Mouse (Mus musculus) MN1 (cell line): ENCODE data around the gene Acox2.
"Not testable (repeated sequence)": the region's sequence is repeated elsewhere in the genome, so short reads cannot be mapped to it uniquely, and the experiment has no call there.

ENCODE experiments used
- DNase-seq: peaks from one replicate; pipeline ENCODE4 v3.0.0-alpha.2; 2016; ENCODE audit warnings: low spot score

The Acox2 gene

DNA sequence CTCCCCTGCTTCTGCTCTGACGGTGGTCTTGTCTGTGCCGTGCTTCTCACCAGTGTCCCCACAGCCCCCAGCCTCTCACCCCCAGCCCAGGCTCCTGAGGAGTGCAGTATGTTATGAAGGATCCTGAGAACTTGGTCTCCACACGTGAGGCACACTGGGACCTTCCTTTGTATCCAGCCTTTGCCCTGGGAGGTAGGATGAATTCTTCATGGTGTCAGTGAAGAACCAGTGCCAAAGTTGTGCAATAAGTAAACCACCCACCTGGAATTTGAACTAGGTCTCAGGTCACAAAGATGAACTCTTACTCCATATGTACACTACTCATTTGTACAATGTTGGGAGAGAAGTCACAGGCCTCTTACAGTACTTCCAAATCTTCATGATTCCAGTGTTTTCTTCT is at the start of gene Acox2:
Gene Acox2, minus strand, starts transcription at position 188 of the 400 bp plus-strand sequence.
- no peak for DNase-seq

DNA sequence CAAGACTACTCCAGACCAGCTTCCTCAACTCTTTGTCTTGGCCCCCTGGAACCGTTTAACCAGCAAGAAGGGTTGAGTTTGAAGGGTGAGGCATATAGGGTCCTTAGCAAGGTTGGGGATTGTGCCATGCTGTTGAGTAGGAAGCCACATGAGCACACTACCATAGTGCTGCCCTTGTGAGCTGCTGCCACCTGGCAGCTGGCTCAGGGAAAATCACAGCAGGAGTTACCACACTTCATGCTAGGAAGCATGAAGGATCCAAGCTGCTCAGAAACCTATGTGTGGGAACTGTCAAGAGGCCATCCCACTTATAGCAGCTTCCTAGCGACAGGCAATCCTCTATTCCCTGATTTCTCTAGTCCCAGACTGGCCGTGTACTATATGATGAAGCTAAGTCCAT is 49.5 kb upstream of the Acox2 start:
- no peak for DNase-seq

DNA sequence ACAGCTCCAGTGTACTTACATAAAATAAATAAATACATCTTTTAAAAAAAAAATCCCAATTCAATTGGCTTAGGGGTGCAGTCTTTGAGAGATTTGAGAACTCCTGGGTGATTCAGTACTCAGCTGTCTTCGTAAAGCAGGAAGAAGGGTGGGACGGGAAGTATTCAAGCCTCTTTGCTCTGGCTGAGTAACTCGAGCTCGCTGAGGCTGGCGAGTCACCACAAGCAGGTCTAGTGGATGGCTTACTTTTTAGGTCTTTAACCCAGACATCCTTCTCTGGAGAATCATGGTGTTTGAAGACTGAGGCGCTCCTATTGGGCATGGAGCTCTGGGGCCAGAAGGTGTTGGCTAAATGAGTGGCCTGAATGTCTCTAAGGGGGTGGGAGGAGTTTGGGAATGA is 47.7 kb upstream of the Acox2 start:
- DNase-seq = no peak

DNA sequence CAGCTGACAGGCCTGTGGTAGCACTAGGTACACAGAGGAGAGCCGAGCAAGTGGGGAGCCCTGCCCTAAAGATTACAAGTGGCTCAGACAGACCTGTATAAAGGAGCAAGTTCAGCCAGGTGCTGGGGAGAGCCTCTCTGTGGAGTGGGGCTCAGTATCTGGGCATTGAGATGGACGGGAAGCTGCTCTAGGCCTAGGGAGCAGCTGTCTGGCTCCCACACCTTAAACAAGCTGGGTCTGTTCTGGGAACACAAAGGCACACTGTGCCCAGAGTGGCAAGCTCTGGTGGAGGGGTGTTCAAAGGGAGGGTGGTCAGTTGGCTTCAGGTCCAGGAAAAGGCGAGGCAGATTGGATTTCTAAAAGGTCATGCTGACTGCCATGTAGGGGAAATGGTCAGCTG is 45.9 kb upstream of the Acox2 start:
- no peak for DNase-seq

DNA sequence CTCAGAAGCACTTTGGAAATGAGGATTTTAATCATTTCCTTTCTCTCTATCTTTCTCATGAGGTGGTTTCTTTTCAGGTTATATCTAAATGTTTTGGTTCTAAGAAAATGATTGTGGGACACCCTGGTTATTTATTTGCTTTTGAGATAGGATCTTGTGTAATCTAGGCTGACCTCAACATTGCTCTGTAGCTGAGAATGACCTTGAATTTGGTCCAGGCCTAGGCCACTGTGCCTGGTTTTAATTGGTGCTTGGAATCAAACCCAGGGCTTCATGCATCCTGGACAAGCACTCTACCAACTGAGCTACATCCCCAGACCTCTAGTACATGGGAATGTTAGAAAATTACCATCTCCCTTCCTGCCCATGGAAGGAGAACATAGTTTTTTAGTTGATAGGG is 44.9 kb upstream of the Acox2 start:
- no peak for DNase-seq

DNA sequence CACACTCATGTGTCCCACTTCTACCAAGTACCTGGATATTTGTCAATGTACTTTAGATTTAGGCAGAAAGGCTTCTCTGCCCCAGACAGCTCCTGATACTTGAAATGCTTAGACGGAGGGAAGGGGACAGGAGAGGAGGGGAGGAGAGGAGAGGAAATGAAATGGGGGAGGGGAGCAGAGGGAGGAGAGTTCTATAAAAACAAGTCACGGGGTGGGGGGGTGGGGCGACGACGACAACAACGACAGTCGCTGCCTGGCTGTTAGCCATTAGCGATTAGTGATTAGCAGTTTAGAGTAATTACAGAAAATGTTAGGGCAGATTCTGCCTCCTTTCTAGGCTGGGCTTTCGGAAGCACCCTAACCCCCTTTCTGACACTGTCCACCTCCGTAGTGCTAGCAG is 43.5 kb upstream of the Acox2 start:
- no peak for DNase-seq

DNA sequence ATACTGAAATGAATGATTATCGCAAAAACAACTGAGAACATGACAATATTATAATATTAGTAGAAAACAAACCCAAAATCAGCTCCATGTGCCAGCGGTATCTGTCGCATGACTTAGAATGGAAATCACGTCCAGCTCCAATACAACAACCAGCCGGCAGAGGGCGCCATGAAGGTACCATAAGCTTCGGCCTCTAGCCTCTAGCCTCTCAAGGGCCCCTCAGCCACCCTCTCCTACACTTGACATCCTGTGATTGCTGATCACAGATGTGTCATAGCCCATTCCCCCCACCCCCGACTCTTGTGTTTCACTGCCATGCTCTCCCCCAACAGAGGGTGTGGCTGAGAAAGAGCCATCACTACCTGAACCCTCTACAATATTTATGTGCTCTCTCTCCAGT is 41.1 kb upstream of the Acox2 start:
- DNase-seq = peak; percentile 8

DNA sequence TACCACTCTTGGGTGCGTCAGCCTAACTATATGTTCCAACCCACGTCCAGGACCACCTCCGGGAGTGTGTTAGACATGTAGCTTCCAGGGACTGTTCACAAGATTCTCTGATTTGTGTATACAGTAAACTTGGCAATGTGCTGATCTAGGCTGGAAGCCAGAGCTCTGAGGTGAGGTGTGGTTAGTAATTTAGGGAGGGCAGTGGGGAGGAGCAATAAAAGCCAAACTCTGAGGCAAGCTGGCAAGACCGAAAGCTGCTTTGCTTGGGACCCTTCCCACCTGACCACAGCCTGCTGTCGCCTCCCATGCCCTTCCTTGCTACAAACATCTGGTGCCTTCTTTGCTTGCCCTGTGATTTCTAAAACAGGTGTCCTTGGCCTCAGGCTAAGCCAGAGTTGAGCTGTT is 38.7 kb upstream of the Acox2 start:
- no peak for DNase-seq

DNA sequence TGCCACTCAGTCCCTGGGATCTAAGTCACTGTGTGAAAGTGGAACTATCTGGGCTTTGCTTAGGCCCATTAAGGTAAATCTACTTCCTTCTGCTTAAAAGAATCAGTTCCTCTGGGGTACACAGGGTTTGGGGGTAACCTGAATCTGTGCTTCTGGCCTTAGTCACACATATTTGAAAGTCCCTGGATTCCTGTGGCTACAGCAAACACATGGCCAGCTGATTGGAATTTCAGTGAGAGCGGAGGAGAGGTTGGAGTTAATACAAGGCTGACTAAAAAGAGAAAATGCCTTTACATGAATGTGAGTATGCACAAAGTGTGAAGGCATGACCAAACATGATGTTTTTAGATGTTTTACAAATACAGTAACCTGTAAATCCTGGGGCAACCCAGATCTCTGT is 35.1 kb upstream of the Acox2 start:
- no peak for DNase-seq

DNA sequence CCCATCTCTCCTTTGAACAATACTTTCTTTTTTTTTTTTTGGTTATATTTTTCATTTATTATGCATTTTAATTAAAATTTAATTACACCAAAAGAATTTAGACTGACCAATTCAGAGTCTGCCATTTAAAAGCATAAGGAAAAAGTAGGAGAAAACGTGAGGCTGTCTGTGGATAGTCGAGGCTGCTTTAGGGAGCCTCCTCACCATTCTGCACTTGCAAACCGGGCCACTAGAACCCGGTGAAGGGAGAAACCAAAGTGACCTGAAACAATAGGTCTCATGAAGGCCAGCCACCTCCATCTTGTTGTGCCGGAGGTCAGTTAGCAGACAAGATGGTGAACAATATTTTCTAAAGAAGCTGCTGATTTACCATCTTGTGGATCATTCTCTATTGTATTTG is 27.4 kb upstream of the Acox2 start:
- peak; percentile 11 for DNase-seq

DNA sequence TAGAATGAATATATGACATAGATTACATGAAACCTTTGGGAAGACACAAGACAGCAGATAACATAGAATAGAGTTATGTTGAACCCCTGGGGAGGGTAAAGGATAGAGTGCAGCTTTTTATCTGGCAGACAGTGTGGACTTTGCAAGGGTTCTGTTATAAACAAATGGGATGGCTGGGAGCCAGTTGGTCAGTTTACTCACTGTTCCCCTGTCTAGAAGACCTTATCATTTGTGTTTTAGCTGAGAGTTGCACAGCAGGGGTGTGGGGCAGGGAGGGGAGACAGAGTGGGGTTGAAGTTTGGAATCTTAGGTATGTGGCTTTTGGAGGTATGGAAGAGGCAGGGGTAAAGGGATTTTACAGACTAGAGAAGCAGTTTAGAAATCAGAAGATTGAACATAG is 24.6 kb upstream of the Acox2 start:
- DNase-seq = no peak

DNA sequence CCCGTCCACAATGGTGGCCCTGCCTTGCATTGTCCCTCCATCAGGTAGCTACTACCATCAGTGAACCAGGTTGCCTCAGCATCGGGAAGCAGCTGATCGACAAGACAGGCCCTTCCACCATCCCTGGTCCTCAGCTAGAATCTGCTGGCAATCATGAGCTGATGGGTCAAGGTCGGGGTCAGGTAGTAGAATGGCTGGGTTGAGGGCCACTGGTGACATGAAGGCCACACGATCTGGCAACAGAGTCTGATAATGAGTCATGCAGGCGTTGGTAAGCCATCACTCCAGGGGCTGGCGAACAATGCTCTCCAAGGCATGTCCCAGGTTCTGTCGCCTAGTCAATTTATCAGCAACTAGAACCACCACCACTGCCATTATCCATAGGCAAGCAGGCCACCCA is 12.1 kb upstream of the Acox2 start:
- not testable (repeated sequence) for DNase-seq

DNA sequence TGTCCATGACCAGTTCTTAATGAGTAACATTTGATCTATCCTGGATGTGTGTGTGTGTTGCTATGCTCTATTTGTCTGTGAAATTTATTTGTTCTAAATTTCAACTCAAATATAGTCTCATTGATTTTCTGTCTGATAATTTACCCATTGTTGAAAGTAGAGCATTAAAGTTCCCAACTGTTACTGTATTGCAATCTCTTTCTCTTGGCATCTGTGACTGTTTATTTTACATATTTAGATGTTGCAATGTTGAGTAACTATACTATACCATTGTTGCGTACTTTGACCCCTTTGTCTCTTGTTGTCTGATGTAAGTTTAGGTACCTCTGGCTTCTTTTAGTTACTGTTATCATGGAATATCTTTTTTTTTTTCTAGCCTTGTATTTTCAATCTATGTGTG is 5.2 kb upstream of the Acox2 start:
- DNase-seq = no peak

DNA sequence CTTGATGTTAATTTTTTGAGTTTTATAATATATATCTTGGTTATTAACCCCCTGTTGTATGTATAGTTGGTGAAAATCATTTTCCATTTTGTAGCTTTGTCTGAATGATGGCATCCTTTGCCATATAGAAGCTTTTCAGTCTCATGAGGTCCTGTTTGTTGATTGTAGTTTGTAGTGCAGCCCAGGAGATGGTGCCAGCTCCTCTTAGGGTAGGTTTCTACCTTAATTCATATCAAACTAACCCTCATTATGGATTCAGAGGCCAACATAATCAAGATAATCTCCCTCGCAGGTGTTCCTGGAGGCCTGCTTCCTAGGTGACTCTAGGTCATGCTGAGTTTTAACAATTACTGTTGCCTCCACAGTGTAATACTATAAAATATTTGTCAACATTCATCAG is 3.1 kb upstream of the Acox2 start:
- DNase-seq = no peak

DNA sequence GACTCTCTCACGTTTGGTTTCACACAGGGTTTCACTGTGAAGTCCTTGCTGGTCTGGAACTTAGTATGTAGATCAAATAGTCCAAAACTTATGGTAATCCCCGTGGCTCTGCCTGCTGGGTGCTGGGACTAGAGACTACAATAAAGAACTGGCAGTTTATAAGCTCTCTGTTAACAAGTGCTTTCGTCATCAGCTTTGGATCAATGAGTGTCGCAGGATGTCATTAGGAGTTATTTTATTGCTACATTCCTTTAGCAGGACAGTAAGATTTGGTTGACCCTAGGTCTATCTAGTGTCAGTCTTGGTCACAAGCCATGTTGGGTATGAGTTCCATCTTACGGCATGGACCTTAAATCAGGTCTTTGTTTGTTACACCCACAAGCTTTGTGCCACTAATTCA is 1.1 kb upstream of the Acox2 start:
- no peak for DNase-seq

DNA sequence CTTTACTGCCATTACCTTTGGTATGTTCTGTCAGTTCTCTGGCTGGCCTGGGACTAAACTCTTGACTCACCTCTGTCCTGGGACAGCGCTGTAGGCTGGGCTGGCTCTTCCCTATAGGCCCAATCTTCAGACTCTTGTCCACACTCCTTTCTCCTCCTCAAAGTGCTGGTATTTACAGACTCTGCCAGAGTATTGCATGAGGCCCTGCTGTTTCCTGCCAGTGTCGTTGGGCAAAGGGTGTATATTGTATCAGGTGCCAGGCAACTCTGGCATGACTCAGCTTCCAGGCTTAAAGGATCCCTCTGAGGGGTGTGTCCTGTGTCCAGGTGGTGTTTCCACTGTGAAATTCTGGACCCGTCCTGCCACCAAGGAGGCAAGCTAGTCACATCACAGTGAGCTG is 401 bp downstream of the Acox2 start:
- peak; percentile 22 for DNase-seq

DNA sequence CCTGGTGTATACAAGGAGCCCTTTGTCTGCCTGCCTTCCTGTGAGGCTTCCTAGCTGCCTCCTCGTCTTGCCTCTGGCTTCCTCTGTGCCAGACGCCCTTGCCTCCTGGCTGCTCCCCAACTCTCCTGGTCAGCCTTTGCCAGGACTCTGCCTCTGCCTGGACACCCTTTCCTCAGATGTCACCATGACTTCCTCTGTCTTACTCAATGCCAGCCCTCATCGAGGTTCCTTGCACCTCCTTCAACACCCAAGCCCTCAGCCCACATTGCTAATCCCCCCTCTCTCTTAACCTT is 872 bp downstream of the Acox2 start:
- peak; percentile 25 for DNase-seq

DNA sequence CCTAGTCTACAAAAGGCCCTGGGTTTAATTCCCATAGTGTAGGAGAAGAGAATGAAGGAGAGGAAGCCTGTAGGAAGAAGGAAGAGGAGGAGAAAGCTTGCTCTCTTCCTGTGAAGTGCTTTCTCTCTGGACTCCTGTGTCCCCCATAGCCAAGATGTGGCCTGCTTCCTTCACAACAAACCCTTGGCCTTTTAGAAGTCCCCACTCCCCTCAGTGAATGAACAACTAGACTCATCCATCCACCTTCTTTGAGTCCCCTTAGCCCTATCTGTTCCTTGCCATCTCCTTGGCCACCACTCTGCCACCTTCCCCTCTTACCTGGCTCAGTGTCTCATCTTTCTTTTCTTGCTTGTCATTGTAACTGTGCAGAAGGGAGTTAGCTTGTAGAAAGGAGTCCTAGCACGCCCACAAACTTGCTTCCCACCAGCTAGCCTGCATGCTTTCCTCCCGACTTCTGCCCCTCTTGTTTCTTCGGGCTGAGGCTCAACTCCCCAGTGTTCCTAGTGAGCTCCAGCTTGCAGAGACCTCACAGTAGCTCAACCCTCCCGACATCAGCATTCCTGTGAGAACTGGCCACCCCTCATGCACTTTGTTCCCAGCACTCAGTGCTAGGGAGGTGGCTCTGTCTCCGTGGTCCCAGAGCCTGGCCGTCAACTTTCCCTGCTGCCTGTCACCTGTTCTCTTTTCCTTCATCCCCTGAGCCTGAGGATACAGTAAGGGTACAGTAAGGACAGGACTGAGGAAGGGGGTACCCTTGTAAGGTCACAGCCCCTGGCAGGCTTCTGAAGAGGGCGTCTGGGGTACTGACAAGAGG is 1.4 kb downstream of the Acox2 start:
- DNase-seq = no peak

DNA sequence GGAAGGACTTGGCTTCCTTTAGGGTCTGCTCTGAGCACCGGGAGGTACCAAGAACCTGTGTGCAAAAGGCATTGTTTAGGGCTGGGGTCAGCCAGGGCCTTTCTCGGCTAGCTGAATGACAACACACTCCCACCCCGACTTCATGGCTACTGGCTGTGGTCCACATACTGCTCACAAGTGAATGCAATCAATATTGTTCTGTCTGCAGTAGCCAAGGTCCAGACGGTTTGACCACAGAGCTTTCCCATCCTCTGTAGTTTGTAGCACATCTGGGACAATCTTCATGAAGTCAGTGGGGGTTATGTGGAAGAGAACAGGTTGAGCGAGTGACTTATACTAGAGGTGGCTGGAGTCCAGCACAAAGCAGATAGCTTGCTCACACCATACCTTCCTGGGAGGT is 2.3 kb downstream of the Acox2 start:
- DNase-seq = no peak

DNA sequence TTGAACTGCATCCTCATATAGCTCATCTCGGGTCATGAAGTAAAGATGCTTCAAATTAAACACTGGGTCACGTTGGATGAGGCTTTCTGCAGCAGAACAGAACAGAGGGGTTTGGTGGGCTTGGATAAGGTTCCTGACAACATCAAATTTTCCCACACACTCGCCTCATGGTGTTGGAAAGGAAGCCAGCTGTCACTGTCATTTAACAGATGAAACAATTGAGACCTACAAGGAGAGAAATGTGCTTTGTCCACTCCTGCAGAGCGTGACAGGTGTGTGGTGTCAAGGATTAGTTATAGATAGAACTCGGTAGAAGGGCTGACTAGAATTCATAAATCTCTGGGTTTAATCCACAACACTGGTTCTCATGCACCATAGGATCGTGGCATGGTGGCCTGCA is 3.1 kb downstream of the Acox2 start:
- no peak for DNase-seq

DNA sequence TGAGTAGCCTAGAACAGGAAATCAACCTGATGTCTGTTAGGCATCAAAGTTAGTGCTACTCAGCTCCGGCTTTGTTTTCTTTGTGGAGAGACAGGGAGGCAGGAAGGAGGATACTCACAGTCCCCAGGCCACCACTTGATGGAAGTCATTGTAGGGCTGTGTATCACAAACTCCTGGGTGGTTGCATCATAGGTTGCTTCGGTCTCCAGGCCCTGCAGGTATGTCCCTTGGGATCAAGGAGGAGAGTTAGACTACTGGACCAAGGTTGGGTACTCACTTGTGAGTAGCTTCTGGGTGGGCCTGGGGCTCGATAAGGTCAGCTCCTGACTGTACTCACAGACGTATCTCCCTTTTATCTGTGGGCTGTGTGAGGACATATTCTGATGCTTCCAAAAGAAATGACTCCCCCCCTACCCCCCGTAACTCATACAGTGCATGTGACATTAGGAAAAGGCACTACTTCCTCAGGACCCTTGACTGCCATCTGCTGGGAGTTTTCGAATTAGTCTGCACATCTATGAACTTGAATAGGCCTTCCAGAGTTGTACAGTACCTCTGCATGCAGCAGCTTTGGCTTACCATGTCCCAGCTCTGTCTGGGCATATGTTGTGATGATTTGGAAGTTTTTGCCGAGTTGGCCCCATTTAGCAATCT is 4.0 kb downstream of the Acox2 start:
- peak; percentile 37 for DNase-seq

DNA sequence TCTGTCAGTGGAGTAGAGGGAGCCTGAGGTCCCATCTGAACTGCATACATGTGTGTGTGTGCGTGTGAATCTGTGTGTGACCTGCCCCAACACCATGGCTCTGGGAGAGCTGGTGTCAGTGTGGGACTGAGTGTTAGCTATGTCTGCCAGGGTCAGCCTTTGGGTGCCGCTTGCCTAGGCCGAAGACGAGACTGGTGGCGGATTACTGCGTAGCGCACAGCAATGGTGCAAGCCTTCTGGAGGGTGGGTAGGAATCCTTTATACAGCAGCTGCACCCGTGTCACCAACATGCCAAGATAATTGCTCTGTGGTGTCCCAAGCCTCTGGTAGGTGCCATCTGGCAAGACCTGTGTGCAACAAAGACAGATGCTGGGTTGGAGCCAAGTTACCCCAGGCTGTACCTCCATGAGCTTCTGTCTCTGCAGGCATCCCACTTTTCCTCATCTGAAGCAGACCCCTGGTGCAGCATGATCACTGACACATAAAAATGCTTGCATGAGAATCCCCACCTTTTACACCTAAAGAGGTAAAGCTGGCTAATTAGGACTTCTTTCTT is 7.7 kb downstream of the Acox2 start:
- no peak for DNase-seq

DNA sequence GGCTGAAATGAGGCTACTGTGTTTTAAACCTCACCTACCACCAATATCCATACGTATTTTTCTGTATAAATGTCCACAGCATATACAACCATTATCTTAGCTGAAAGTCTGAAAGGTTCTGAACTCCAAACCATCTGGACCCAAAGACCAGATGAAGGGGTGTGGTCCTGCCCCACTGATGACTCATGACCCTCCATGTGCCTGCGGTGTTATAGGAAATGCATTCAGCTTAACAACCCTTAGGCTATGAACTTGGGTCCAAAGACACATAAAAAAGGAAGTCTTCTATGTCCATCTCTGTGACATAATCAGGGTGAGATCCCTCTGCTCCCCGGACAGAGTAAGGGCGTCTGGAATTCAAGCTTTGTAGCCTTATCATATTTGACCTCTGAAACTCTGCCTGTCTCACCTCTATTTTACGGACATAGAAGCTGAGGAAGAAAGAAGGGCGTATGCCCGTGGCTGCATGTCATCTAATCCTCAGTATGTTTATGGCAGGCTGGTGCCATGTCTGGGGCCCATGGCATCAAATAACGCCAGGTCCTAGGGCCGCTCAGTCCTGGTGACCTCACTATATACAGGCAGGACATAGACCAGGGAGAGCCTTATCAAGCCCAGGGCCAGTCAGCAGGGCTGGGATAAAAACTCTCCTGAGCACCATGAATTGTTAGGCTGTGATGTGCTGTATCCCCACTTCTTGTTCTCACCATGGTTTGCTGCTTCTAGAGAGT is 8.8 kb downstream of the Acox2 start:
- no peak for DNase-seq
